Mouse (Mus musculus) embryonic fibroblast, embryonic 13.5 days (primary cell): Measurements from ENCODE around the gene Insrr.

Source experiments
- CTCF ChIP-seq: IDR thresholded peaks from 2 replicates; pipeline ENCODE4 v1.5.1; 2011; ENCODE audit warnings: mild to moderate bottlenecking, control low read depth, low read length, moderate library complexity, borderline replicate concordance; ENCODE audit not compliant: insufficient read depth
- POLR2A ChIP-seq: IDR thresholded peaks from 2 replicates; pipeline ENCODE4 v1.6.1; 2011; ENCODE audit warnings: low read depth, mild to moderate bottlenecking, control low read depth, low read length, moderate library complexity

DNA sequence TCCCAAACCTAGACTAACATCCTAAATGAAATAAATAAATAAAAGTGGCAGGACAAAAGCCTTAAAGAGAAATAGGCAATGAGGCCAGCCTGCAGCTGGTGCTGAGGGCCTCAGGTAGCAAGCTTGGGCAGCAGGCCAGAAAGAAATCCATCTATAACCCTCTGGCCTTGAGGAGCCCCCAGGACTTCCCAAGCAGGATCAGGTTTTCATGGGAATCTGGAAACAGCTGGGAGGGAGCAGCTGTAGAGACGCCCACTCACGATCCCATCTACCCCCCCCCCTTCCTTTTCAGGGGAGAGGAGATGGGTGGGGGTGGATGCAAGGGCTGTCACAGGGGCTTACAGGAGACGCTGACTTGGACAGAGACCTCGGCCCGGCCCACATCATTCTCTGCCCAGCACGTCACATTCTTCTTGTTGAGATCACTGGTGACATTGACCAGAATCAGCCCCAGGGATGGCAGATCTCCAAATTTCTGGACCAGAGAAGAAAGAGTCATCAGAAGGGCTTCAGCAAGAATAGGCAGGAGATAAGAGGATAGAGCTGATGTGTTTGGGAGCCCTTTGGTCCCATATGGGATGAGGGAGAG lies 11.0 kb upstream of the Insrr start:
- TF ChIP-seq CTCF (no peak), POLR2A (no peak)
